Mouse (Mus musculus) left cerebral cortex, adult 2 months (tissue): ENCODE measurements around the gene Bok. TPM values are rescaled to one million over a fixed set of nuclear protein-coding genes. Genes with fewer than 3 reads are reported as not detected.
"Not testable (repeated sequence)": the region's sequence is repeated elsewhere in the genome, so short reads cannot be mapped to it uniquely, and the experiment has no call there.

ENCODE experiments used
- DNase-seq, 2 experiments: peaks; one replicate each; pipeline ENCODE4 v3.0.0; 2021 to 2022; ENCODE audit warnings: low spot score in 2 of 2, mixed read lengths in 1 of 2; ENCODE audit errors: extremely low spot score in 1 of 2
- H3K27ac ChIP-seq: fragments of 200-600 bp; 2 replicates; pipeline ENCODE4 v1.8.1; 2022
- H3K4me3 ChIP-seq: fragments of 200-600 bp; 2 replicates; pipeline ENCODE4 v1.8.1; 2022
- CTCF ChIP-seq: fragments of 200-600 bp; IDR thresholded peaks from 2 replicates; pipeline ENCODE4 v1.8.1; 2022; ENCODE audit warnings: antibody characterized with exemption, mild to moderate bottlenecking, moderate library complexity
- intact Hi-C: fragments of 180-260 bp; cut with DNase I; formaldehyde crosslinking; loops from one replicate; pipeline ENCODE4 v1.15.1; 2025
- long read RNA-seq, 2 experiments: library from polyadenylated mRNA; stranded (forward); transcript quantifications; one replicate each; pipeline ENCODE4 v2.0.0; 2021; ENCODE audit warnings: borderline mapping rate in 2 of 2
- total RNA-seq, 2 experiments: library from RNA; stranded (reverse); gene quantifications; 2 replicates each; pipeline ENCODE4 v1.2.3; 2021

The Bok gene
- total RNA-seq: 10 to 100 TPM; 33.2 to 35.8 TPM
- long read RNA-seq, experiment 1, transcript Bok-201 (5 exons, 1,468 nt): major isoform, 30 of 46 reads
- long read RNA-seq, experiment 1, partial matches to known transcripts: 16 of 46 reads
- long read RNA-seq, experiment 1, other reads (novel, unspliced or antisense): 0 of 46 reads
- long read RNA-seq, experiment 2, transcript Bok-201 (5 exons, 1,468 nt): major isoform, 27 of 34 reads
- long read RNA-seq, experiment 2, partial matches to known transcripts: 6 of 34 reads
- long read RNA-seq, experiment 2, other reads (novel, unspliced or antisense): 1 of 34 reads

GRCm38 (mm10) chr1:93685401-93686244 lies at the start of gene Bok:
TSS of gene Bok (plus strand) at chr1:93685660.
- intact Hi-C loops: loop anchor here (1.0 kb wide), 1 partner anchor 50 kb away; no protein-coding TSS in a partner anchor
- peak; percentile 48 to 53 for DNase-seq

GRCm38 (mm10) chr1:93636211-93636897 lies 49.1 kb upstream of the Bok start:
- intact Hi-C loops: no loop called here

More at GRCm38 (mm10) chr1:93685401-93686244, at the start of gene Bok:
- TF ChIP-seq CTCF: no peak
- Histone ChIP-seq H3K27ac (peak within 1 kb of the TSS; percentile 74), H3K4me3 (peak within 1 kb of the TSS; percentile 50)

DNA sequence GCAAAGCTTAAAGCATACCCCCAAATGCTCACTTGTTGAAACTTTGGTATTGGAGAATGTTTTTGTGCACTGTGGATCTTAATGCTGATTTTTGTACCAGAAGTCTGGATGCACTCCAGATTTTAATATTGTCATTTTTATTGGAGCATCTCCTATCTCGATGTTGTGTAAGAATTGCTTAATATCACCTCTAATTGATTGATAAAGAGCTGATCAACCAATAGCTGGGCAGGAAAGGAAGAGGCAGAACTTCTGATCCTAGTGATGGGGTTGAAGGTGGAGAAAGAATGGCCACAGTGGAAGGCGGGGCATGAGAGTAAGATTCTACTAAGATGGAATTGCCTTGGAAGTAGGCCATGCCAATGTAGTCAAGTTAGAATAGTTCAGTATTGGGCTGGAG lies 43.5 kb upstream of the Bok start:
- H3K4me3 ChIP-seq: no peak overlapping the region
- TF ChIP-seq CTCF: no peak
- intact Hi-C loops: no loop called here
- H3K27ac ChIP-seq: no peak overlapping the region
- DNase-seq: no peak

More at GRCm38 (mm10) chr1:93636211-93636897, 49.1 kb upstream of the Bok start:
- TF ChIP-seq CTCF: peak; percentile 39
- H3K27ac ChIP-seq: peak overlapping the region; percentile 88
- peak overlapping the region; percentile 50 for H3K4me3 ChIP-seq
- DNase-seq: no peak

GRCm38 (mm10) chr1:93642692-93643091 lies 42.8 kb upstream of the Bok start:
- no peak overlapping the region for H3K4me3 ChIP-seq
- TF ChIP-seq CTCF: no peak
- no peak for DNase-seq
- intact Hi-C loops: no loop called here
- no peak overlapping the region for H3K27ac ChIP-seq

- DNase-seq: no peak
- intact Hi-C loops: no loop called here
- H3K4me3 ChIP-seq: no peak overlapping the region
- no peak for TF ChIP-seq CTCF
- H3K27ac ChIP-seq: peak overlapping the region; percentile 61
These were observed 35.8 kb upstream of the Bok start for GRCm38 (mm10) chr1:93649604-93650172.

- no peak for DNase-seq
- TF ChIP-seq CTCF: no peak
- Histone ChIP-seq H3K4me3 (no peak overlapping the region), H3K27ac (no peak overlapping the region)
- intact Hi-C loops: no loop called here
These were observed 31.2 kb upstream of the Bok start for GRCm38 (mm10) chr1:93654275-93654674.

DNA sequence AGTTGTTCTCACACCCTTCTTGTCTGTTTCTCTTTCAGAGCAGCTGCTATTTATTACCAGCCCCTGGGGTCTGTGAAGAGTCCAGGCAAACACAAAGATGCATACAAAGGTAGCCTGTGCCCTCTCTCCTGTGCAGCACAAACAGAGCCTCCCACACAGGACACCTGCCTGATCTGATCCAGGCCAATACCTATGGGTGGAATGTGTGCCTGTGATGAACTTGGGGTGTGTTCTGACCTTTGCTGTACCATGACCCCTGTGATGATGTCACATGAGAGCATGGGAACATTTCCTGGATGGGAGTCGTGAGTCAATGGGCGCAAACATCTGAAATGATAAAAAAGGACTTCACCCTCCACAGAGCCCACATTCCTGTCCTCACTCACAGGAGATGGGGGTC lies 30.7 kb upstream of the Bok start:
- DNase-seq: no peak
- H3K4me3 ChIP-seq: no peak overlapping the region
- no peak overlapping the region for H3K27ac ChIP-seq
- intact Hi-C loops: no loop called here
- no peak for TF ChIP-seq CTCF

DNA sequence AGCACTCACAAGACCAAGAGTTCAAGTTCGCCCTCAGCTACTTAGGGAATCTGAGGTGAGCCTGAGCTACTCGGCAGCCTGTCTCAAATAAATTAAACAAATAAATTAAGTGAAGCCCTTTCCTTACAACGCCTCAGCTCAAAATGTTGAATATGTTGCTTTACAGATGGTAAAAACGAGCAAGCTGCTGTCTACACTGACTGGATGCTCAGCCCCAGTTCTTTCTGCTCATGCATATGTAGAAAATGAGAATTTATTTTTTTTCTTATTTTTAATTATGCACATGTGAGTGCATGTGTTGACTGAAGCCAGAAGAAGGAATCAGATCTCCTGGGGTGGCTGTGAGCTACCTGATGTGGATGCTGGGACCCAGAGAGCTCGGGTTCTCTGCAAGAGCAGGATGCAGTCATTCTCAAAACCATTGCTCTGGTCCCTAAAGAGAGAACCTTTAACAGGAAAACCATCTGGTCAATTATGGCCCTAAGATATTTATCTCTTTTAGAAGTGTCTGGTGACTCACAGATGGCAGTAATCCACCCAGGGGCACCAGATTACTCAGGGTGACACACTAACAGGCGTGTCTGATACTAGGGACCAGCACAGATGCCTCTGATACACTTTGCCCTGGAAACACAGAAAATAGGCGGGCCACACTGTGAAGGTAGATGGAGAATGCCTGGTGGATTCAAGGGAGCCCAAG lies 29.0 kb upstream of the Bok start:
- DNase-seq: no peak
- H3K27ac ChIP-seq: no peak overlapping the region
- intact Hi-C loops: no loop called here
- no peak overlapping the region for H3K4me3 ChIP-seq
- no peak for TF ChIP-seq CTCF

DNA sequence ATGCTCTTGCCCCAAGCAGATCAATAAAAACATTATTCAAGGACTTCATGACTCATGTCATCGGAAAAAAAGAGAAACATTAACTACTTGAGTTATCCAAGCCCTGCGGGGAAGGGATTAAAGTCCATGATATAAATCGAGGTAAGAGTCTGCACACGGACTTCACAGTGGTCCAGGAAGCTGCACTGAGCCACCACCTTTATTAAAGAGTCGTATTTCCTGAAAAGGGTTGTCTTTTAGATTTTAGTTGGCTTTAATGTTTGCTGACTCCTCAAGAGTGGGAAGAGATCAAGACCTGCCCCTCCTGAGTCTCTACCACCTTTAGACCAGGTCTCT lies 28.5 kb upstream of the Bok start:
- no peak for TF ChIP-seq CTCF
- Histone ChIP-seq H3K27ac (no peak overlapping the region), H3K4me3 (no peak overlapping the region)
- no peak for DNase-seq
- intact Hi-C loops: no loop called here

- H3K4me3 ChIP-seq, H3K27ac ChIP-seq, DNase-seq, intact Hi-C loops: not testable (repeated sequence)
These were observed 26.9 kb upstream of the Bok start, which contains the start of gene Stk25 for GRCm38 (mm10) chr1:93658559-93658958. TSS of gene Stk25 (minus strand) at chr1:93658659.

- Histone ChIP-seq H3K4me3 (no peak overlapping the region), H3K27ac (no peak overlapping the region)
- intact Hi-C loops: loop anchor here (2.0 kb wide), 1 partner anchor 59 kb away; no protein-coding TSS in a partner anchor
- no peak for DNase-seq
- TF ChIP-seq CTCF: no peak
These were observed 17.6 kb upstream of the Bok start for GRCm38 (mm10) chr1:93667760-93668400.
